11 mouse cellular contexts compared by ENCODE assay signal in genomic region chr14:13551209-13551608, GRCm38 (mm10).
DNase-seq lines count a peak whose midpoint lies in the region.
"Had no signal": no experiment of that assay in that cellular context is flagged by ENCODE, and none has a peak within 500 bp of the region (broad histone marks: within the 10 kb centered on the region; RNA-seq: fewer than 3 reads in every experiment).

No protein-coding gene starts in this region.

- DNase-seq in layer of hippocampus, adult 18-20 months (ENCODE audit: low spot score in 2 of 2), result peak; percentile 3 to 22
- no peak for DNase-seq in layer of hippocampus, postnatal 25 days (ENCODE audit: extremely low spot score in 1 of 2, low spot score in 1 of 2)
- DNase-seq in right cerebral cortex, postnatal 25 days, result peak; percentile 8
- DNase-seq in right cerebral cortex, postnatal 14 days, result no peak
- peak; percentile 86 for DNase-seq in brain, adult 2 months (ENCODE audit: low read depth, low spot score)
- no peak for DNase-seq in urinary bladder, postnatal 14 days (ENCODE audit: low spot score)
- DNase-seq in spleen, postnatal 36 days (ENCODE audit: low spot score in 2 of 2), result no peak
- DNase-seq: adrenal gland, adult 8-10 months; cerebellum, adult 8-10 months; gastrocnemius, postnatal 36 days; lung, adult 18-20 months had no signal

Comparison
In these comparisons a context has a peak if more than half of its experiments do, and no peak if none do; other contexts are left out.
1. DNase-seq: peak in layer of hippocampus, adult 18-20 months (2 of 2), right cerebral cortex, postnatal 25 days (single experiment) and brain, adult 2 months (single experiment); none in layer of hippocampus, postnatal 25 days (0 of 2), right cerebral cortex, postnatal 14 days (single experiment), urinary bladder, postnatal 14 days (single experiment) and spleen, postnatal 36 days (0 of 2).